Mouse (Mus musculus) MEL (cell line): ENCODE data around the gene Ints11. TPM values are rescaled to one million over a fixed set of nuclear protein-coding genes. Genes with fewer than 3 reads are reported as not detected.
A peak's percentile ranks its signal among the peaks of the same experiment; 100 is the strongest.

Experiments used
- DNase-seq: peaks from one replicate; pipeline ENCODE4 v3.0.0; 2011; ENCODE audit warnings: low read depth, low spot score
- H3K27ac ChIP-seq: 2 replicates; pipeline ENCODE4 v1.5.1; 2012; ENCODE audit warnings: low read depth, mild to moderate bottlenecking, control low read depth, low read length, moderate library complexity; ENCODE audit not compliant: control insufficient read depth
- H3K27me3 ChIP-seq, 2 experiments: fragments of 150-350 bp in 1 of 2; sonication (generic) in 1 of 2; 2 replicates each; pipeline ENCODE4 v1.6.1; 2012; ENCODE audit warnings: low read length in 2 of 2, mild to moderate bottlenecking in 2 of 2, improper control_type of control experiment in 1 of 2, moderate library complexity in 1 of 2; ENCODE audit not compliant: insufficient read depth in 2 of 2, control insufficient read depth in 1 of 2
- H3K36me3 ChIP-seq, 2 experiments: 2 replicates each; pipeline ENCODE4 v1.6.1; 2012 to 2014; ENCODE audit warnings: low read length in 2 of 2, improper control_type of control experiment in 1 of 2, inconsistent platforms in 1 of 2, mild to moderate bottlenecking in 1 of 2; ENCODE audit not compliant: insufficient read depth in 2 of 2, control insufficient read depth in 1 of 2
- H3K4me1 ChIP-seq, 2 experiments: fragments of 150-350 bp in 1 of 2; sonication (generic) in 1 of 2; 2 replicates each; pipeline ENCODE4 v1.6.1; 2012; ENCODE audit warnings: low read length in 2 of 2, improper control_type of control experiment in 1 of 2, mild to moderate bottlenecking in 1 of 2; ENCODE audit not compliant: insufficient read depth in 2 of 2, control insufficient read depth in 1 of 2
- H3K4me3 ChIP-seq, 2 experiments: fragments of 150-350 bp in 1 of 2; sonication (generic) in 1 of 2; 2 replicates each; pipeline ENCODE4 v1.5.1; 2012; ENCODE audit warnings: low read depth in 2 of 2, low read length in 2 of 2, mild to moderate bottlenecking in 2 of 2, moderate library complexity in 2 of 2, control low read depth in 1 of 2, improper control_type of control experiment in 1 of 2; ENCODE audit not compliant: control insufficient read depth in 1 of 2, insufficient read depth in 1 of 2
- H3K79me2 ChIP-seq: 2 replicates; pipeline ENCODE4 v1.6.1; 2012; ENCODE audit warnings: mild to moderate bottlenecking, low read length, moderate library complexity; ENCODE audit not compliant: control insufficient read depth, poor library complexity, insufficient read depth
- H3K9ac ChIP-seq: 2 replicates; pipeline ENCODE4 v1.6.1; 2012; ENCODE audit warnings: low read depth, mild to moderate bottlenecking, control low read depth, low read length, moderate library complexity; ENCODE audit not compliant: control insufficient read depth, poor library complexity, severe bottlenecking
- H3K9me3 ChIP-seq: fragments of 150-350 bp; sonication (generic); replicated peaks from 2 replicates; pipeline ENCODE4 v1.6.1; 2012; ENCODE audit warnings: mild to moderate bottlenecking, low read length, improper control_type of control experiment, moderate library complexity; ENCODE audit not compliant: insufficient read depth
- E2F4 ChIP-seq: IDR thresholded peaks from 2 replicates; pipeline ENCODE4 v1.6.1; 2011; ENCODE audit warnings: low read depth, low read length, improper control_type of control experiment, borderline replicate concordance
- MXI1 ChIP-seq: IDR thresholded peaks from 2 replicates; pipeline ENCODE4 v1.6.1; 2011; ENCODE audit warnings: mild to moderate bottlenecking, low read depth, low read length, improper control_type of control experiment
- polyA plus RNA-seq, 2 experiments: library from polyadenylated mRNA; stranded (reverse) in 1 of 2; unstranded in 1 of 2; fragments of >175 nt in 1 of 2; fragments of >200 nt in 1 of 2; gene quantifications; 2 replicates each; pipeline versions ENCODE4 v1.2.1 to v1.2.4; 2012; ENCODE audit warnings: low replicate concordance in 2 of 2, low read depth in 1 of 2; ENCODE audit not compliant: insufficient read length in 2 of 2, insufficient read depth in 1 of 2, missing spikeins in 1 of 2
- total RNA-seq: library from RNA; depleted of rRNA; stranded (reverse); fragments of 300-350 nt; gene quantifications from 2 replicates; pipeline ENCODE4 v1.2.3, GENCODE M21; 2012; rRNA removed

Gene Ints11
- total and polyA plus RNA-seq, 3 experiments: 78.9 to 96.8 TPM; not detected in 1

DNA sequence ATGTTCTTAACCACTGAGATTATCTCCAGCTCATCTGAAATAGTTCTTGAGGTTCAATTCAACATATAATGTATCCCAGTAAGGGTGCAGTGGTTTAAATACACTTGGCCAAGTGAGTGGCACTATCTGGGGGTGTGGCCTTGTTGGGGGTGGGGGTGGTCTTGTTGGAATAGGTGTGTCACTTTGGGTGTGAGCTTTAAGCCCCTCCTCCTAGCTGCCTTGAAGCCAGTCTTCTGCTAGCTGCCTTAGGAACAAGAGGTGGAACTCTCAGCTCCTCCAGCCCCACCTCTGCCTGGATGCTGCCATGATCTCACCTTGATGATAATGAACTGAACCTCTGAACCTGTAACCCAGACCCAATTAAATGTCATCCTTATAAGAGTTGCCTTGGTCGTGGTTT, 62.7 kb downstream of the Ints11 start:
- Histone ChIP-seq H3K79me2 (peaks cover 1% of the 10 kb centered on the region; the same call in 1 of the 2 replicates), H3K27me3 (peaks cover 0 to 1% of the 10 kb centered on the region in 2 experiments; a peak in 1 of 4 replicates), H3K9ac (no peak overlapping the region), H3K4me1 (0 out of 4 replicates have a peak, but pooled peaks cover 0 to 3% of the 10 kb centered on the region in 2 experiments), H3K27ac (no peak overlapping the region), H3K4me3 (no peak overlapping the region), H3K36me3 (no peaks in the 10 kb centered on the region), H3K9me3 (no peaks in the 10 kb centered on the region)
- DNase-seq: peak; percentile 63
- TF ChIP-seq MXI1: no peak
- TF ChIP-seq E2F4: no peak

Other genes with a start within 250 kb of the Ints11 start
- gene Cdk11b, start 244.7 kb upstream of the Ints11 start, total RNA-seq: 47.9 and 56.6 TPM in 2 replicates
- gene Cdk11b, start 244.7 kb upstream of the Ints11 start, polyA plus RNA-seq: 100 to 1,000 TPM; 113 to 249 TPM
- not detected in 2 replicates for gene Gm10563, start 224.1 kb upstream of the Ints11 start, total RNA-seq
- not detected for gene Gm10563, start 224.1 kb upstream of the Ints11 start, polyA plus RNA-seq
- gene Mmp23, start 216.2 kb upstream of the Ints11 start, total RNA-seq: 1.6 and 1.8 TPM in 2 replicates
- 1 to 10 TPM in 1 of 2 experiments, not detected in 1; 2.4 TPM for gene Mmp23, start 216.2 kb upstream of the Ints11 start, polyA plus RNA-seq
- 21.4 and 27.7 TPM in 2 replicates for gene Mib2, start 200.3 kb upstream of the Ints11 start, total RNA-seq
- gene Mib2, start 200.3 kb upstream of the Ints11 start, polyA plus RNA-seq: 10 to 100 TPM in 1 of 2 experiments, not detected in 1; 38.3 TPM
- 1.1 and 2.6 TPM in 2 replicates for gene Fndc10, start 175.2 kb upstream of the Ints11 start, total RNA-seq
- 1 to 10 TPM in 1 of 2 experiments, not detected in 1; 5.9 TPM for gene Fndc10, start 175.2 kb upstream of the Ints11 start, polyA plus RNA-seq
- 160 and 170 TPM in 2 replicates for gene Ssu72, start 164.7 kb upstream of the Ints11 start, total RNA-seq
- gene Ssu72, start 164.7 kb upstream of the Ints11 start, polyA plus RNA-seq: 100 to 1,000 TPM; 140 to 267 TPM
- 0.13 and 0.27 TPM in 2 replicates for gene Tmem240, start 134.7 kb upstream of the Ints11 start, total RNA-seq
- gene Tmem240, start 134.7 kb upstream of the Ints11 start, polyA plus RNA-seq: under 1 TPM in 1 of 2 experiments, not detected in 1; 0.33 TPM
- gene Atad3a, start 108.5 kb upstream of the Ints11 start, total RNA-seq: 198 and 220 TPM in 2 replicates
- 100 to 1,000 TPM in 1 of 2 experiments, not detected in 1; 232 TPM for gene Atad3a, start 108.5 kb upstream of the Ints11 start, polyA plus RNA-seq
- 0.33 and 0.42 TPM in 2 replicates for gene Vwa1, start 94.8 kb upstream of the Ints11 start, total RNA-seq
- under 1 TPM in 1 of 2 experiments, not detected in 1; 0.33 TPM for gene Vwa1, start 94.8 kb upstream of the Ints11 start, polyA plus RNA-seq
- gene Tmem88b, start 83.7 kb upstream of the Ints11 start, total RNA-seq: 0.10 and 0.19 TPM in 2 replicates
- under 1 TPM in 1 of 2 experiments, not detected in 1; 0.32 TPM for gene Tmem88b, start 83.7 kb upstream of the Ints11 start, polyA plus RNA-seq
- 0.12 TPM in 1 of 2 replicates, not detected in the other for gene Ankrd65, start 79.1 kb upstream of the Ints11 start, total RNA-seq
- gene Ankrd65, start 79.1 kb upstream of the Ints11 start, polyA plus RNA-seq: not detected
- gene Mrpl20, start 66.7 kb upstream of the Ints11 start, total RNA-seq: 301 and 346 TPM in 2 replicates
- 100 to 1,000 TPM in 1 of 2 experiments, not detected in 1; 336 TPM for gene Mrpl20, start 66.7 kb upstream of the Ints11 start, polyA plus RNA-seq
- gene Ccnl2, start 57.1 kb upstream of the Ints11 start, total RNA-seq: 38.2 and 46.1 TPM in 2 replicates
- 100 to 1,000 TPM in 1 of 2 experiments, 10 to 100 TPM in 1; 48.6 to 103 TPM for gene Ccnl2, start 57.1 kb upstream of the Ints11 start, polyA plus RNA-seq
- gene Aurkaip1, start 38.3 kb upstream of the Ints11 start, total RNA-seq: 153 and 166 TPM in 2 replicates
- 100 to 1,000 TPM in 1 of 2 experiments, not detected in 1; 203 TPM for gene Aurkaip1, start 38.3 kb upstream of the Ints11 start, polyA plus RNA-seq
- gene Mxra8, start 29.9 kb upstream of the Ints11 start, total RNA-seq: not detected in 2 replicates
- gene Mxra8, start 29.9 kb upstream of the Ints11 start, polyA plus RNA-seq: under 1 TPM in 1 of 2 experiments, not detected in 1; 0.46 TPM
- 43.4 and 56.8 TPM in 2 replicates for gene Dvl1, start 22.1 kb upstream of the Ints11 start, total RNA-seq
- 10 to 100 TPM in 1 of 2 experiments, not detected in 1; 60.3 TPM for gene Dvl1, start 22.1 kb upstream of the Ints11 start, polyA plus RNA-seq
- 0.52 and 0.62 TPM in 2 replicates for gene Tas1r3, start 6.2 kb upstream of the Ints11 start, total RNA-seq
- gene Tas1r3, start 6.2 kb upstream of the Ints11 start, polyA plus RNA-seq: 10 to 100 TPM in 1 of 2 experiments, 1 to 10 TPM in 1; 1.1 to 54.9 TPM
- 10.9 and 14.0 TPM in 2 replicates for gene Cptp, start 106 bp upstream of the Ints11 start, total RNA-seq
- 10 to 100 TPM in 1 of 2 experiments, not detected in 1; 22.6 TPM for gene Cptp, start 106 bp upstream of the Ints11 start, polyA plus RNA-seq
- 50.0 and 65.2 TPM in 2 replicates for gene Pusl1, start 22.2 kb downstream of the Ints11 start, total RNA-seq
- 10 to 100 TPM in 1 of 2 experiments, not detected in 1; 68.4 TPM for gene Pusl1, start 22.2 kb downstream of the Ints11 start, polyA plus RNA-seq
- gene Acap3, start 22.3 kb downstream of the Ints11 start, total RNA-seq: 17.6 and 24.5 TPM in 2 replicates
- gene Acap3, start 22.3 kb downstream of the Ints11 start, polyA plus RNA-seq: 10 to 100 TPM in 1 of 2 experiments, not detected in 1; 39.1 TPM
- gene Ube2j2, start 74.3 kb downstream of the Ints11 start, total RNA-seq: 120 and 121 TPM in 2 replicates
- 100 to 1,000 TPM in 1 of 2 experiments, not detected in 1; 172 TPM for gene Ube2j2, start 74.3 kb downstream of the Ints11 start, polyA plus RNA-seq
- 1.2 and 1.8 TPM in 2 replicates for gene C1qtnf12, start 92.8 kb downstream of the Ints11 start, total RNA-seq
- gene C1qtnf12, start 92.8 kb downstream of the Ints11 start, polyA plus RNA-seq: 1 to 10 TPM in 1 of 2 experiments, not detected in 1; 2.9 TPM
- gene B3galt6, start 123.1 kb downstream of the Ints11 start, total RNA-seq: 6.6 and 9.1 TPM in 2 replicates
- 1 to 10 TPM in 1 of 2 experiments, not detected in 1; 3.8 TPM for gene B3galt6, start 123.1 kb downstream of the Ints11 start, polyA plus RNA-seq
- gene Sdf4, start 123.3 kb downstream of the Ints11 start, total RNA-seq: 111 and 114 TPM in 2 replicates
- gene Sdf4, start 123.3 kb downstream of the Ints11 start, polyA plus RNA-seq: 100 to 1,000 TPM in 1 of 2 experiments, not detected in 1; 117 TPM
- 1.6 and 1.7 TPM in 2 replicates for gene Tnfrsf4, start 144.3 kb downstream of the Ints11 start, total RNA-seq
- gene Tnfrsf4, start 144.3 kb downstream of the Ints11 start, polyA plus RNA-seq: 1 to 10 TPM in 1 of 2 experiments, not detected in 1; 2.7 TPM
- 13.6 and 16.2 TPM in 2 replicates for gene Tnfrsf18, start 156.6 kb downstream of the Ints11 start, total RNA-seq
- gene Tnfrsf18, start 156.6 kb downstream of the Ints11 start, polyA plus RNA-seq: 1 to 10 TPM in 1 of 2 experiments, not detected in 1; 9.3 TPM
- not detected in 2 replicates for gene Ttll10, start 189.9 kb downstream of the Ints11 start, total RNA-seq
- gene Ttll10, start 189.9 kb downstream of the Ints11 start, polyA plus RNA-seq: under 1 TPM in 1 of 2 experiments, not detected in 1; 0.11 TPM
- gene 9430015G10Rik, start 240.4 kb downstream of the Ints11 start, total RNA-seq: 27.5 and 28.7 TPM in 2 replicates
- gene 9430015G10Rik, start 240.4 kb downstream of the Ints11 start, polyA plus RNA-seq: 10 to 100 TPM in 1 of 2 experiments, not detected in 1; 52.9 TPM